Mouse (Mus musculus): ENCODE measurements at regions not wholly inside any gene's neighbourhood (a gene's known extent, or its start where the extent isn't known, plus 50 kb on each side); places are given as distances from the start of the nearest gene placed in this dataset.

- TF ChIP-seq EP300 (IDR thresholded peaks at IDR 0.05; ENCODE audit: low read depth), result no peak
- TF ChIP-seq CTCF (IDR thresholded peaks at IDR 0.05; ENCODE audit: low read depth), result no peak
These were observed 152.4 kb downstream of the Wdr11 start for GRCm38 (mm10) chr7:129743955-129744666.
